Mouse (Mus musculus) bone marrow macrophage, adult 2 months (primary cell): ENCODE results near the gene Zfp109.

ENCODE experiments used
- CTCF ChIP-seq: IDR thresholded peaks from 2 replicates; pipeline ENCODE4 v1.5.1; 2012; ENCODE audit warnings: low read depth, mild to moderate bottlenecking, low read length, moderate library complexity
- POLR2A ChIP-seq: IDR thresholded peaks from 2 replicates; pipeline ENCODE4 v1.6.1; 2012; ENCODE audit warnings: mild to moderate bottlenecking, low read depth, low read length, borderline replicate concordance

DNA sequence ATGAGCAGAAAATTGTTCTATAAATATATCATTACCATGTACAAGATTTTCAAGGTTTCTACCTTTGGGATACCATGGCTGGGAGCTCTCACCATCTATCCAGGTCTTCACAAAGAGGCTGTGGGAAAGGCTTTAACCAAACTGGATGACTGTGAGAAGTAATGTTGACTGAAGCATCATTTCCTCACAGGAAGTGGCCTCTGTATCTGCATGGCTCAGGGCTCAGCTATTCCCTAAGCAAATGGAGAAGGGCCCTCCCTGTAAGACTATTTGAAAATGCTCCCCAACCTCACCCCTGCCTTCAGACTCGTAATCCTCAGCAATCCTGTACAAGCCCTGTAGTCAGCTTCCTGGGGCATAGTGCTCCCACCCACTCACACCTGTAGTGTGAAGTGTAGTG, 49.7 kb downstream of the Zfp109 start:
- TF ChIP-seq CTCF (no peak), POLR2A (no peak)
